Mouse (Mus musculus): ENCODE measurements around the gene Klhl2. TPM values are rescaled to one million over a fixed set of nuclear protein-coding genes. Genes with fewer than 3 reads are reported as not detected.

Gene Klhl2
- polyA plus RNA-seq, 2 experiments = 9.5 to 12.4 TPM

DNA sequence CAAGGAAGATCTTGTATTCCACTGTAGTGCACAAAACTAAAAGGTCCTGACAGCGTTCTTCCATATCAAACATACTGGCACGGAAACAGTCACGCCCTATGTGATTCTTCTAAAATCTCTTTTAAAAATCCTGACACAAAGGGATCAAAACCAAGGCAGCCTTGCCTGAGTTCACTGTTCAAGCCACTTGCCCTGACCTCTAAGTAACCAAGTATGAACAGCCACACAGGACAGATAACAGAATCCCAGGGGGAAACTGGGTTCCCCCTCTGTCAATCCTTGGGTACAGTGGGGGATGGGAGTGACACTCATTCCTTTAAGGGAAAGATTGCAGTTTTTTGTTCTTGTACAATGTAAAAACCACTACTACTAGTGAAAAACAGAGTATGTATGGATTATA, 19.9 kb downstream of the Klhl2 start:
- Histone ChIP-seq H3K9me3 (ENCODE audit: control insufficient read depth, low read length) (no peaks in the 10 kb centered on the region), H3K9ac (ENCODE audit: low read depth, low read length, severe bottlenecking) (no peak overlapping the region), H3K36me3 (ENCODE audit: control insufficient read depth, insufficient read depth, low read length) (peaks cover 3% of the 10 kb centered on the region; the same call in 1 of the 2 replicates), H3K27me3 (ENCODE audit: control insufficient read depth, insufficient read depth, low read length) (no peaks in the 10 kb centered on the region), H3K4me2 (replicated peaks; ENCODE audit: low read depth, low read length, severe bottlenecking) (no peak overlapping the region), H3K27ac (replicated peaks; ENCODE audit: low read depth, low read length) (no peak overlapping the region), H3K4me3 (replicated peaks; ENCODE audit: low read length) (no peak overlapping the region), H3K4me1 (ENCODE audit: control insufficient read depth, insufficient read depth, low read length) (peaks cover 15% of the 10 kb centered on the region)
- DNase-seq (ENCODE audit: low spot score) (no peak), ATAC-seq (ENCODE audit: low FRiP score, low read depth) (no peak)
- WGBS = 95% methylated on average over 3 of the region's 3 CpGs
- no peak for TF ChIP-seq POLR2A (IDR thresholded peaks at IDR 0.05; ENCODE audit: borderline replicate concordance, extremely low read depth, insufficient read depth, insufficient read length)

DNA sequence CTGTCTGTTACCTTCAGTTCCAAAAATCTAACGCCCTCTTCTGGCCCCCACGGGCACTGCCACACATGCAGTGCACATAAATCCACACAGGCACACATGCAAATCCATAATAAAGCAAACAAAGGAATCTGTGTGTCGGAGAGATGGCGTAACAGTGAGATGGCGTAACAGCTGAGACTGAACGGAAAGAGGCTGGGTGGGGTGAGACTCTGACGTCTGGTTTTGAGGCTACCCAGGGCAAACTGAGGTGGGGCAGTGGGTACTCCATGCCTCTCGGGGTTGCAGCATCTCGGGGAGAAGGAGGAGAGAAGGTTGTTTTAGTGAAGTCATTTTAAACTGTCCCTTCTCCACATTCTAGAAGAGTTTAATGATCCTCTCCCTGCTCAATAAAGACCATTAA, 20.4 kb downstream of the Klhl2 start:
- ATAC-seq (ENCODE audit: low FRiP score, low read depth) = no peak
- WGBS = 83% methylated on average over 9 of the region's 9 CpGs
- TF ChIP-seq POLR2A (IDR thresholded peaks at IDR 0.05; ENCODE audit: borderline replicate concordance, extremely low read depth, insufficient read depth, insufficient read length) = no peak

DNA sequence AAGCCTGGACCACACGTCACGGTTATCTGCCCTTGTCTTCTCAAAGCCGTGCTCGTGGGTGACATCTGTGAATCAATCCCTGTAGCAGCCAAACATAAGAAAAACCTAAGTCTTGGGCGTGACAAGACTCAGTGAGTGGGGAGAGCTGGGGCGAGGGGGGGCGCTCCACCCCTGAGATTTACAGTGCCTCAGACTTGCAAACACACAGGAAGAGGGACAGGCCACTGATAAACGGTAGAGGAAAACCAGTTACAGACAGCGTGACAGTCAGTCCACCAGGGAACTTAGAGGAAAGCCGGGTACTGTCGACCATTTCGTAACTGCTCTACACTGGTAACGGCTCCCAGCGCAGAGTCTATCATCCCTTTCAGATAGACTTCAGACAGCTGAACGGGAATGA, 21.4 kb downstream of the Klhl2 start:
- no peak overlapping the region for H3K9ac ChIP-seq (ENCODE audit: low read depth, low read length, severe bottlenecking)
- no peak for ATAC-seq (ENCODE audit: low FRiP score, low read depth)
- no peak overlapping the region for H3K27ac ChIP-seq (replicated peaks; ENCODE audit: low read depth, low read length)
- 92% methylated on average over 15 of the region's 15 CpGs for WGBS
- TF ChIP-seq POLR2A (IDR thresholded peaks at IDR 0.05; ENCODE audit: borderline replicate concordance, extremely low read depth, insufficient read depth, insufficient read length) = no peak
- no peak overlapping the region for H3K4me3 ChIP-seq (replicated peaks; ENCODE audit: low read length)
- H3K4me1 ChIP-seq (ENCODE audit: control insufficient read depth, insufficient read depth, low read length) = peaks cover 10% of the 10 kb centered on the region
- no peak overlapping the region for H3K4me2 ChIP-seq (replicated peaks; ENCODE audit: low read depth, low read length, severe bottlenecking)
- H3K27me3 ChIP-seq (ENCODE audit: control insufficient read depth, insufficient read depth, low read length) = no peaks in the 10 kb centered on the region
- H3K36me3 ChIP-seq (ENCODE audit: control insufficient read depth, insufficient read depth, low read length) = peaks cover 3% of the 10 kb centered on the region; the same call in 1 of the 2 replicates
- no peaks in the 10 kb centered on the region for H3K9me3 ChIP-seq (ENCODE audit: control insufficient read depth, low read length)
- no peak for DNase-seq (ENCODE audit: low spot score)

More for the DNA sequence above, 20.4 kb downstream of the Klhl2 start:
- no peak for DNase-seq (ENCODE audit: low spot score)
- Histone ChIP-seq H3K9me3 (ENCODE audit: control insufficient read depth, low read length) (no peaks in the 10 kb centered on the region), H3K27me3 (ENCODE audit: control insufficient read depth, insufficient read depth, low read length) (no peaks in the 10 kb centered on the region), H3K4me3 (replicated peaks; ENCODE audit: low read length) (no peak overlapping the region), H3K4me2 (replicated peaks; ENCODE audit: low read depth, low read length, severe bottlenecking) (no peak overlapping the region), H3K9ac (ENCODE audit: low read depth, low read length, severe bottlenecking) (no peak overlapping the region), H3K36me3 (ENCODE audit: control insufficient read depth, insufficient read depth, low read length) (peaks cover 3% of the 10 kb centered on the region; the same call in 1 of the 2 replicates), H3K27ac (replicated peaks; ENCODE audit: low read depth, low read length) (no peak overlapping the region), H3K4me1 (ENCODE audit: control insufficient read depth, insufficient read depth, low read length) (peaks cover 10% of the 10 kb centered on the region)

DNA sequence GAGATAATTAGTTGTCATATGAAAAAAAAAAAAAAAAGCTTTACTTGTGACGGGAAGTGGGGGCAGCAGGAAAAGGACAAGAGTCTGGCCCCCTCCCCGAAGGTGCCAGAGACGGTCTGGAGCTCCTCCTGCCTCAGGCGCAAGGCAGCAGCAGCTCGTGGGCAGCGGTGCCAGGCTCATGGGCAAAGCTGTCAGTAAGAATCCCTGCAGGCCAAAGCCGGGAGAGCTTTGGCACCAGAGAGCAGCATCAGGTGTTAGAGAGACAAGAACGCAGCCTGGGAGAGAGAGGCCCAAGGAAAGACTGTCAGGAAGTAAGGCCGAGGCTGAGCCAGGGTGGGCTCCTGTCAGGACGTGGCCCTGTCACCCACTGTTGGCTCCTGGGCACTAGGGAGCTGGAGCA, 22.5 kb downstream of the Klhl2 start:
- Histone ChIP-seq H3K9ac (ENCODE audit: low read depth, low read length, severe bottlenecking) (no peak overlapping the region), H3K27me3 (ENCODE audit: control insufficient read depth, insufficient read depth, low read length) (no peaks in the 10 kb centered on the region), H3K9me3 (ENCODE audit: control insufficient read depth, low read length) (no peaks in the 10 kb centered on the region), H3K4me1 (ENCODE audit: control insufficient read depth, insufficient read depth, low read length) (peaks cover 10% of the 10 kb centered on the region), H3K36me3 (ENCODE audit: control insufficient read depth, insufficient read depth, low read length) (peaks cover 3% of the 10 kb centered on the region; the same call in 1 of the 2 replicates), H3K4me3 (replicated peaks; ENCODE audit: low read length) (no peak overlapping the region), H3K4me2 (replicated peaks; ENCODE audit: low read depth, low read length, severe bottlenecking) (no peak overlapping the region), H3K27ac (replicated peaks; ENCODE audit: low read depth, low read length) (no peak overlapping the region)
- DNase-seq (ENCODE audit: low spot score) (no peak), ATAC-seq (ENCODE audit: low FRiP score, low read depth) (no peak)
- 89% methylated on average over 10 of the region's 10 CpGs for WGBS
- TF ChIP-seq POLR2A (IDR thresholded peaks at IDR 0.05; ENCODE audit: borderline replicate concordance, extremely low read depth, insufficient read depth, insufficient read length) = no peak

DNA sequence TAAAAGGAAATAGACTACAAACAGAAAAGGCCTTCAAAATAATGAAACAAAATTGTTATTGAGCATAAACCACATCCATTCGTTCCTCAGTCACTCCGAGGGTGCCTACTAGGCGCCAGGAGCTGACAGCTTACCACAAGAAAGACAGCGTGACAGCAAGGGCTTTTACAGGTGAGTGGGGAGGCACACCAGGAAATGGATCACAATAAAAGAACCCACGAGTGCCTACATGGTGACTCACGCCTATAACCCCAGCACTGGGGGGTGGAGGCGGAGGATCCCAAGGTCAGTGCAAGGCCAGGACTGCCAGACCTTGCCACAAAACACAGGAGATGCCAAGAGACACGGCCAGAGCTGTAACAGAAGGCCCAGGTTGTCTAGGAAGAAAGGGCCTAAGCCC, 23.4 kb downstream of the Klhl2 start:
- Histone ChIP-seq H3K9me3 (ENCODE audit: control insufficient read depth, low read length) (no peaks in the 10 kb centered on the region), H3K4me3 (replicated peaks; ENCODE audit: low read length) (no peak overlapping the region), H3K4me1 (ENCODE audit: control insufficient read depth, insufficient read depth, low read length) (peaks cover 3% of the 10 kb centered on the region; the same call in 1 of the 2 replicates), H3K27me3 (ENCODE audit: control insufficient read depth, insufficient read depth, low read length) (no peaks in the 10 kb centered on the region), H3K4me2 (replicated peaks; ENCODE audit: low read depth, low read length, severe bottlenecking) (no peak overlapping the region), H3K36me3 (ENCODE audit: control insufficient read depth, insufficient read depth, low read length) (peaks cover 3% of the 10 kb centered on the region; the same call in 1 of the 2 replicates), H3K9ac (ENCODE audit: low read depth, low read length, severe bottlenecking) (no peak overlapping the region), H3K27ac (replicated peaks; ENCODE audit: low read depth, low read length) (no peak overlapping the region)
- no peak for TF ChIP-seq POLR2A (IDR thresholded peaks at IDR 0.05; ENCODE audit: borderline replicate concordance, extremely low read depth, insufficient read depth, insufficient read length)
- 52% methylated on average over 8 of the region's 8 CpGs for WGBS
- DNase-seq (ENCODE audit: low spot score) = no peak
- no peak for ATAC-seq (ENCODE audit: low FRiP score, low read depth)

DNA sequence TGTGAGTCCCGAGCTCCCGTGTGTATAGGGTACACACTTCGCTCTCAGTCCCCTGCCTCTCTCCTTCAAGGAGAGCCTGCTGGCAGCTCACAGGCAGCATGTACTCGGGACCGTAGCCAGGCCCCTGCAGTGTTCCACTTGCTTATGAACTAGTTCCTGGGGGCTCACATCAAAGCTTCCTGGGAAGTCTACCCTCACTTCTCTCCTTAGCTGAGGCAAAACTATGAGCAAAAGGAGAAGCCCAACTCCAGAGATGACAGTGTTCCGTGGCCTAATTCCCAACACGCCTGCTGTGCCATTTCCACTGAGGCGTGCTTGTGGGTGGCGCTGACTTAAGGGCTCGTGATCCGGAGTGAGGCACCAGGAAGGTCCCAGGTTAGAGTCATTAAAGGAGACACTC, 25.9 kb downstream of the Klhl2 start:
- Histone ChIP-seq H3K27ac (replicated peaks; ENCODE audit: low read depth, low read length) (no peak overlapping the region), H3K36me3 (ENCODE audit: control insufficient read depth, insufficient read depth, low read length) (no peaks in the 10 kb centered on the region), H3K27me3 (ENCODE audit: control insufficient read depth, insufficient read depth, low read length) (no peaks in the 10 kb centered on the region), H3K4me1 (ENCODE audit: control insufficient read depth, insufficient read depth, low read length) (no peaks in the 10 kb centered on the region; the same call in 1 of the 2 replicates), H3K9ac (ENCODE audit: low read depth, low read length, severe bottlenecking) (no peak overlapping the region), H3K4me2 (replicated peaks; ENCODE audit: low read depth, low read length, severe bottlenecking) (no peak overlapping the region), H3K4me3 (replicated peaks; ENCODE audit: low read length) (no peak overlapping the region), H3K9me3 (ENCODE audit: control insufficient read depth, low read length) (no peaks in the 10 kb centered on the region)
- ATAC-seq (ENCODE audit: low FRiP score, low read depth) = no peak
- 85% methylated on average over 11 of the region's 11 CpGs for WGBS
- no peak for TF ChIP-seq POLR2A (IDR thresholded peaks at IDR 0.05; ENCODE audit: borderline replicate concordance, extremely low read depth, insufficient read depth, insufficient read length)
- no peak for DNase-seq (ENCODE audit: low spot score)
